Mouse (Mus musculus): ENCODE data around the gene Cstf1.

- TF ChIP-seq EP300 (IDR thresholded peaks at IDR 0.05; ENCODE audit: insufficient read depth, low read depth, low read length) (no peak), CTCF (IDR thresholded peaks at IDR 0.05; ENCODE audit: low read depth, low read length) (no peak), POLR2A (IDR thresholded peaks at IDR 0.05; ENCODE audit: insufficient read depth, low read length) (no peak)
These were observed 19.7 kb upstream of the Cstf1 start for GRCm38 (mm10) chr2:172350773-172351172.

All from ES-Bruce4 (cell line).